Mouse (Mus musculus) cerebellum, postnatal 14 days (tissue): ENCODE measurements around the gene Ubald1.

Source experiments
- DNase-seq, 2 experiments: peaks; one replicate each; pipeline ENCODE4 v3.0.0; 2021; ENCODE audit warnings: mixed read lengths in 2 of 2

Gene Ubald1

GRCm38 (mm10) chr16:4866101-4866695 lies 13.9 kb downstream of the Ubald1 start:
- DNase-seq: peak; percentile 49 to 67

- DNase-seq: no peak
Measured at GRCm38 (mm10) chr16:4863742-4864141, 16.4 kb downstream of the Ubald1 start.

GRCm38 (mm10) chr16:4862863-4863483 lies 17.1 kb downstream of the Ubald1 start:
- DNase-seq: peak; percentile 54 to 69

GRCm38 (mm10) chr16:4861392-4861791 lies 18.7 kb downstream of the Ubald1 start:
- peak; percentile 22 to 35 for DNase-seq

- DNase-seq: no peak
Measured at GRCm38 (mm10) chr16:4855046-4855650, 25.0 kb downstream of the Ubald1 start.

- DNase-seq: no peak
Measured at GRCm38 (mm10) chr16:4850938-4851628, 29.0 kb downstream of the Ubald1 start.

GRCm38 (mm10) chr16:4850361-4850760 lies 29.8 kb downstream of the Ubald1 start:
- DNase-seq: no peak

- DNase-seq: no peak
Measured at GRCm38 (mm10) chr16:4848090-4848489, 32.0 kb downstream of the Ubald1 start.

GRCm38 (mm10) chr16:4847041-4847440 lies 33.1 kb downstream of the Ubald1 start:
- DNase-seq: no peak

- no peak for DNase-seq
Measured at GRCm38 (mm10) chr16:4840231-4840630, 39.9 kb downstream of the Ubald1 start.

- no peak for DNase-seq
Measured at GRCm38 (mm10) chr16:4839552-4839951, 40.6 kb downstream of the Ubald1 start.

- no peak for DNase-seq
Measured at GRCm38 (mm10) chr16:4837631-4838030, 42.5 kb downstream of the Ubald1 start.

- DNase-seq: no peak
Measured at GRCm38 (mm10) chr16:4835191-4835590, 44.9 kb downstream of the Ubald1 start, which contains the start of gene 4930562C15Rik. TSS of gene 4930562C15Rik (plus strand) at chr16:4835416.

- DNase-seq: no peak
Measured at GRCm38 (mm10) chr16:4833858-4834257, 46.3 kb downstream of the Ubald1 start.

GRCm38 (mm10) chr16:4831650-4832419 lies 48.3 kb downstream of the Ubald1 start:
- DNase-seq: peak in 1 of 2 experiments; percentile 45

GRCm38 (mm10) chr16:4829271-4829900 lies 50.7 kb downstream of the Ubald1 start:
- DNase-seq: no peak

- no peak for DNase-seq
Measured at GRCm38 (mm10) chr16:4827639-4828038, 52.5 kb downstream of the Ubald1 start.
